Mouse (Mus musculus) T-helper 2 cell (primary cell): ENCODE data around the gene Lcat.
"Not testable (repeated sequence)": the region's sequence is repeated elsewhere in the genome, so short reads cannot be mapped to it uniquely, and the experiment has no call there.

Source experiments
- in situ Hi-C: fragments of 300-600 bp; cut with MboI, MseI; formaldehyde crosslinking; loops from one replicate; pipeline ENCODE4 v1.15.1; 2025; ENCODE audit warnings: high pct_unique_total_duplicates

Gene Lcat

GRCm38 (mm10) chr8:105943321-105943739 is at the start of gene Lcat:
Gene Lcat, minus strand, starts transcription at chr8:105943382.
- in situ Hi-C loops = no loop called here

- in situ Hi-C loops = no loop called here
These were observed 49.3 kb upstream of the Lcat start for GRCm38 (mm10) chr8:105992499-105992898.

GRCm38 (mm10) chr8:105991546-105991945 is 48.4 kb upstream of the Lcat start:
- in situ Hi-C loops = no loop called here

- in situ Hi-C loops = no loop called here
These were observed 47.7 kb upstream of the Lcat start, which contains the start of gene Dus2 for GRCm38 (mm10) chr8:105990856-105991387. Gene Dus2, plus strand, starts transcription at chr8:105991337.

- in situ Hi-C loops = loop anchor here (5.0 kb wide), 1 partner anchor 34 kb away; no protein-coding TSS in a partner anchor
These were observed 45.4 kb upstream of the Lcat start for GRCm38 (mm10) chr8:105988546-105988945.

GRCm38 (mm10) chr8:105983406-105983805 is 40.2 kb upstream of the Lcat start:
- in situ Hi-C loops = not testable (repeated sequence)

GRCm38 (mm10) chr8:105981146-105981545 is 38.0 kb upstream of the Lcat start:
- in situ Hi-C loops = no loop called here

GRCm38 (mm10) chr8:105979325-105979724 is 36.1 kb upstream of the Lcat start, which contains the start of gene Dpep3:
Gene Dpep3, minus strand, starts transcription at chr8:105979429.
- in situ Hi-C loops = no loop called here

- in situ Hi-C loops = no loop called here
These were observed 32.2 kb upstream of the Lcat start for GRCm38 (mm10) chr8:105975363-105975762.

- in situ Hi-C loops = no loop called here
These were observed 28.0 kb upstream of the Lcat start for GRCm38 (mm10) chr8:105971019-105971720.

- in situ Hi-C loops = no loop called here
These were observed 26.2 kb upstream of the Lcat start for GRCm38 (mm10) chr8:105969367-105969766.

- in situ Hi-C loops = no loop called here
These were observed 23.6 kb upstream of the Lcat start for GRCm38 (mm10) chr8:105966692-105967311.

GRCm38 (mm10) chr8:105965905-105966341 is 22.7 kb upstream of the Lcat start, which contains the start of gene Slc12a4:
Gene Slc12a4, minus strand, starts transcription at chr8:105966097.
- in situ Hi-C loops = no loop called here

- in situ Hi-C loops = no loop called here
These were observed 22.2 kb upstream of the Lcat start for GRCm38 (mm10) chr8:105965266-105965904.

- in situ Hi-C loops = no loop called here
These were observed 21.5 kb upstream of the Lcat start for GRCm38 (mm10) chr8:105964506-105965265.

- in situ Hi-C loops = no loop called here
These were observed 18.4 kb upstream of the Lcat start for GRCm38 (mm10) chr8:105961536-105961935.

- in situ Hi-C loops = no loop called here
These were observed 17.9 kb upstream of the Lcat start for GRCm38 (mm10) chr8:105961101-105961500.

- in situ Hi-C loops = no loop called here
These were observed 16.2 kb upstream of the Lcat start for GRCm38 (mm10) chr8:105959350-105959749.

- in situ Hi-C loops = no loop called here
These were observed 14.6 kb upstream of the Lcat start for GRCm38 (mm10) chr8:105957813-105958212.

GRCm38 (mm10) chr8:105956556-105956955 is 13.4 kb upstream of the Lcat start:
- in situ Hi-C loops = no loop called here

GRCm38 (mm10) chr8:105951057-105951659 is 8.0 kb upstream of the Lcat start:
- in situ Hi-C loops = no loop called here
